Mouse (Mus musculus): ENCODE data around the gene Serpina3j. TPM values are rescaled to one million over a fixed set of nuclear protein-coding genes. Genes with fewer than 3 reads are reported as not detected.

Gene Serpina3j
- total RNA-seq, 2 experiments from 2014 or later, result not detected

Other genes starting within 250 kb of the Serpina3j start
- gene Serpina5, start 213.4 kb upstream of the Serpina3j start, total RNA-seq (2021), result not detected
- gene Serpina3a, start 201.8 kb upstream of the Serpina3j start, total RNA-seq (2021), result not detected
- gene Serpina3b, start 186.6 kb upstream of the Serpina3j start, total RNA-seq (2021), result not detected
- gene Serpina3c, start 160.7 kb upstream of the Serpina3j start, total RNA-seq (2021), result 1 to 10 TPM; 1.1 to 3.0 TPM
- gene Serpina3f, start 100.0 kb upstream of the Serpina3j start, total RNA-seq (2021), result under 1 TPM in 1 of 2 experiments, not detected in 1; 0.16 TPM
- gene Serpina3g, start 78.3 kb upstream of the Serpina3j start, total RNA-seq (2021), result under 1 TPM in 1 of 2 experiments, not detected in 1; 0.38 TPM
- under 1 TPM in 1 of 2 experiments, not detected in 1; 0.77 TPM for gene Serpina3i, start 51.4 kb upstream of the Serpina3j start, total RNA-seq (2021)
- gene Serpina3k, start 23.9 kb downstream of the Serpina3j start, total RNA-seq (2021), result under 1 TPM in 1 of 2 experiments, not detected in 1; 0.59 TPM
- under 1 TPM; 0.21 to 0.23 TPM for gene Serpina3m, start 23.9 kb downstream of the Serpina3j start, total RNA-seq (2021)
- gene Serpina3n, start 92.2 kb downstream of the Serpina3j start, total RNA-seq (2021), result 1 to 10 TPM; 1.2 to 1.9 TPM
- gene Gsc, start 158.8 kb downstream of the Serpina3j start, total RNA-seq (2021), result 1 to 10 TPM in 1 of 2 experiments, under 1 TPM in 1; 0.61 to 1.1 TPM